Mouse (Mus musculus) lung, adult 2 months (tissue): ENCODE results near the gene Sash1.

ENCODE experiments used
- CTCF ChIP-seq: fragments of 200-500 bp; IDR thresholded peaks from 2 replicates; pipeline ENCODE4 v1.5.1; 2011; ENCODE audit warnings: mild to moderate bottlenecking, low read length, control low read depth; ENCODE audit not compliant: insufficient read depth
- POLR2A ChIP-seq: fragments of 200-500 bp; IDR thresholded peaks from 2 replicates; pipeline ENCODE4 v1.6.1; 2011; ENCODE audit warnings: low read depth, mild to moderate bottlenecking, control low read depth, low read length, borderline replicate concordance; ENCODE audit errors: extremely low read depth

DNA sequence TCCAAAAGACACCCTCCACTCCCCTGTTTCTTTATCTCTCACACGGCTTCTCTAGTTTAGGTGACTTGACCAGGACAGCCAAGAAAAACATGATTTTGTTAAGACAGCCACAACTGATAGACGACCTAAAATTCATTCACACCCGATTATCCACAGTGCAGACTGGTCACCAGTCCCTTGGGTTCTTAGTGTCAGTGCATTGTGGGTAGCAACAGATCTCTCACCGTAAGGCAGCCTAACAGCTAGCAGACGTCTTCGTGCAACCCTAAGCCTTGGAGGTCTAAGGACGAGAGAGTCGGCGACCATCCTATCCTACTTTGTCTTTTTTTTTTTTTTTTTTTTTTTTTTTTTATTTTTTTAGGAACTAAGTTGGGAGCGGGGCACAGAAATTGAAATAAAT is 34.2 kb downstream of the Sash1 start:
- TF ChIP-seq POLR2A (no peak), CTCF (no peak)
